Mouse (Mus musculus) heart, adult 2 months (tissue): Measurements from ENCODE around the gene Cfap221. TPM values are rescaled to one million over a fixed set of nuclear protein-coding genes. Genes with fewer than 3 reads are reported as not detected.

ENCODE experiments used
- DNase-seq, 2 experiments: peaks; one replicate each; pipeline ENCODE4 v3.0.0; 2021
- H3K27ac ChIP-seq: fragments of 200-600 bp; 2 replicates; pipeline ENCODE4 v1.8.1; 2022
- H3K27me3 ChIP-seq: fragments of 200-500 bp; 2 replicates; pipeline ENCODE4 v1.6.1; 2012; ENCODE audit warnings: mild to moderate bottlenecking, low read length, inconsistent platforms, mixed read lengths; ENCODE audit not compliant: control insufficient read depth, insufficient read depth
- H3K36me3 ChIP-seq: fragments of 200-500 bp; 2 replicates; pipeline ENCODE4 v1.6.1; 2012; ENCODE audit warnings: low read length, inconsistent platforms; ENCODE audit not compliant: control insufficient read depth, insufficient read depth
- H3K4me1 ChIP-seq: fragments of 200-500 bp; 2 replicates; pipeline ENCODE4 v1.6.1; 2011; ENCODE audit warnings: low read length; ENCODE audit not compliant: control insufficient read depth, insufficient read depth
- H3K4me3 ChIP-seq: fragments of 200-600 bp; 2 replicates; pipeline ENCODE4 v1.8.1; 2022
- H3K79me2 ChIP-seq: fragments of 200-500 bp; replicated peaks from 2 replicates; pipeline ENCODE4 v1.6.1; 2012; ENCODE audit warnings: mild to moderate bottlenecking, inconsistent platforms, low read length, moderate library complexity, mixed read lengths; ENCODE audit not compliant: control insufficient read depth, insufficient read depth
- H3K9ac ChIP-seq: fragments of 200-500 bp; 2 replicates; pipeline ENCODE4 v1.6.1; 2012; ENCODE audit warnings: low read depth, mild to moderate bottlenecking, control low read depth, inconsistent platforms, low read length, mixed read lengths
- CTCF ChIP-seq: fragments of 200-600 bp; IDR thresholded peaks from 2 replicates; pipeline ENCODE4 v1.8.1; 2022; ENCODE audit warnings: antibody characterized with exemption, mild to moderate bottlenecking, moderate library complexity
- EP300 ChIP-seq: fragments of 200-500 bp; IDR thresholded peaks from 2 replicates; pipeline ENCODE4 v1.6.1; 2011; ENCODE audit warnings: low read depth, low read length, control low read depth; ENCODE audit not compliant: insufficient read depth
- POLR2A ChIP-seq: fragments of 200-500 bp; IDR thresholded peaks from 2 replicates; pipeline ENCODE4 v1.6.1; 2011; ENCODE audit warnings: mild to moderate bottlenecking, low read depth, low read length, control low read depth; ENCODE audit not compliant: insufficient read depth
- WGBS: fragments of 180-500 bp; shearing (Covaris S2); methylation state at CpG from one replicate; pipeline ENCODE4 v1.1.7; 2018; 5-methylcytosine and 5-hydroxymethylcytosine counted together
- intact Hi-C: fragments of 180-260 bp; cut with DNase I; formaldehyde crosslinking; loops from one replicate; pipeline ENCODE4 v1.15.1; 2025
- polyA plus RNA-seq: library from polyadenylated mRNA; depleted of rRNA; stranded (reverse); fragments of >200 nt; gene quantifications from 2 replicates; pipeline ENCODE4 v1.2.3, GENCODE M21; 2012; rRNA removed
- total RNA-seq, 2 experiments: library from RNA; stranded (reverse); gene quantifications; 2 replicates each; pipeline ENCODE4 v1.2.3; 2021

Cfap221 gene
- total and polyA plus RNA-seq, 3 experiments: 0.25 TPM; not detected in 2

DNA sequence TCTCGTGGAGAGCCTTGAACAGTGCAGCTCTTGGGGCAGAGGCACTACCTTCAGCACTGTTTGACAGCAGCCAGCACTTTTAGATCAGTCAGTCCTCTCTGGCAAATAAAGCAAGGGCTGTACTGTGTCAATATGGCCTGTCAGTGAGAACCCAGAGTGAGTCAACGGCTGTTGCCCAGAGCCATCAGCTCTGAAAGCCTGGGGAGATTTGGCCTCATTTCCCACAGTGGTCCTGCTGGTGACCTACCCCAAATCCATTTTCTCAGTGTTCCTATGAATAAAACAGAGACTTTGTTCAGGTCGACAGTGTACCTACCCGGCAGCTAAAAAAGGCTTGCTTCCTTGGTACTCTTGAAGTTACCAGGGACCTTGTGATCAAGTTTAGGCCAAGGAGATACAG is 105.2 kb downstream of the Cfap221 start:
- no peak for TF ChIP-seq POLR2A
- no peak for TF ChIP-seq EP300
- no peak for TF ChIP-seq CTCF
- H3K9ac ChIP-seq: no peak overlapping the region
- intact Hi-C loops: no loop called here
- H3K27me3 ChIP-seq: no peaks in the 10 kb centered on the region
- no peak overlapping the region for H3K4me3 ChIP-seq
- no peak overlapping the region for H3K27ac ChIP-seq
- WGBS: 80% methylated on average over 4 of the region's 4 CpGs
- H3K79me2 ChIP-seq: no peaks in the 10 kb centered on the region
- no peaks in the 10 kb centered on the region for H3K36me3 ChIP-seq
- DNase-seq: no peak
- no peaks in the 10 kb centered on the region for H3K4me1 ChIP-seq

DNA sequence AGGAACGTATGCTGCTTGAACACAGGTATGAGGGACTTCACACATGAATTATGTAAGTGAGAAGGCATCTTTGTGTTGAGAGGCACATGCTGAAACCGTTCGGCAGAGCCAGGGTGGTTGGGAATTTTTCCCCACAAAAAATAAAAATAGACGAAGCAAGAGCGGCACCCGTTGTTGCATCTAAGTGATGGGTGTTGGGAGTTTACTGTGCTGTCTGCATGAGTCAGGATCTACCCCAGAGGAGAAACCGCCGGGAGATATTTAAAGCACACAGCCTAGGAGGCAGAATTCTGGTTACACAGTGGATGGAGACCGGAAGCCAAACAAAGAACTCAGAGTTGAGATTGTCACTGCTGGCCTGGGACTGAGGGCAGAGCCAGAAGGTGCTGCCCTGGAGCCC is 105.9 kb downstream of the Cfap221 start:
- intact Hi-C loops: no loop called here
- no peaks in the 10 kb centered on the region for H3K36me3 ChIP-seq
- H3K9ac ChIP-seq: no peak overlapping the region
- 64% methylated on average over 9 of the region's 9 CpGs for WGBS
- no peak for TF ChIP-seq CTCF
- no peak for TF ChIP-seq EP300
- no peak for TF ChIP-seq POLR2A
- no peak overlapping the region for H3K4me3 ChIP-seq
- H3K4me1 ChIP-seq: no peaks in the 10 kb centered on the region
- no peak for DNase-seq
- no peaks in the 10 kb centered on the region for H3K27me3 ChIP-seq
- H3K79me2 ChIP-seq: no peaks in the 10 kb centered on the region
- H3K27ac ChIP-seq: no peak overlapping the region

DNA sequence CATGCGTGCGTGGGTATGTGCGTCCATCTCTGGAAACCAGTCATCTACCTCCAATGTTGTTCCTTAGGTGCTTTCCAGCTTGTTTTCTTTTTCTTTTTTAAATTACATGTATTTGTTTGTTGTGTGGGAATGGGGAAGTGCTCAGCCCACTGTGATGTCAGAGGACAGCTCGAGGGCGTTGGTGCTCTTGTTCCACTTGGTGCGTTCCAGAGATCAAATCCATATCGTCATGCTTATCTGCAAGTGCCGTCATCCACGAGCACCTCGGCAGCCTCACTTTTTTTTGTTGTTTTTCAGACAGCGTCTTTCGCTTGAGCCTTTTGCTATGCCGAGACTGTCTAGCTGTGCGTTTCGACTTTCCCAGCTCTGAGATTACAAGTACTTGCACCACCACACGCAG is 107.7 kb downstream of the Cfap221 start:
- intact Hi-C loops: no loop called here

DNA sequence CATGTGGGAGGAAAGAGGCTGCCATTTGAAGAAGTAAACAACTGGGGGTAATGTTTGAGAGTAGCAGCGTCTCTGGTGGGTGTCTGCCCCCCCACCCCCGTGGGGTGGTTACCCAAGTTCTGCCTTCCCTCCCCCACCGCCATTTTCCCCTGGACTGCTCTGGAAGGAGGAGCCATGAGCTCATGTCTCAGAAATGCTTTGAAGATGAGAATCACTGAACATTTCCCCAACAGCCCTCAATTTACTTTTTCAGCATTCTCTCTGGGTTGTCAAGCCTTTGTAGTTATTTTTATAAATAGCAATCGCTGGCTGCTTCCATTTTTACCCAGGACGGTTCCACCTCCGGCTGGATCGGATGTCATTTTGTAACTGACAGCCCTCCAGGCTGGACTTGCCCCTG is 110.7 kb downstream of the Cfap221 start:
- H3K27ac ChIP-seq: no peak overlapping the region
- no peak for DNase-seq
- no peaks in the 10 kb centered on the region for H3K36me3 ChIP-seq
- peaks cover 2% of the 10 kb centered on the region; the same call in 1 of the 2 replicates for H3K4me1 ChIP-seq
- H3K27me3 ChIP-seq: no peaks in the 10 kb centered on the region
- H3K9ac ChIP-seq: no peak overlapping the region
- 43% methylated on average over 7 of the region's 7 CpGs for WGBS
- intact Hi-C loops: no loop called here
- TF ChIP-seq EP300: no peak
- TF ChIP-seq CTCF: no peak
- TF ChIP-seq POLR2A: no peak
- H3K4me3 ChIP-seq: no peak overlapping the region
- no peaks in the 10 kb centered on the region for H3K79me2 ChIP-seq

More for the DNA sequence above, 107.7 kb downstream of the Cfap221 start:
- Histone ChIP-seq H3K36me3 (no peaks in the 10 kb centered on the region), H3K4me3 (no peak overlapping the region), H3K9ac (no peak overlapping the region), H3K27me3 (no peaks in the 10 kb centered on the region), H3K4me1 (peaks cover 2% of the 10 kb centered on the region; the same call in 1 of the 2 replicates), H3K27ac (no peak overlapping the region), H3K79me2 (no peaks in the 10 kb centered on the region)
- 61% methylated on average over 16 of the region's 16 CpGs for WGBS
- DNase-seq: no peak
- TF ChIP-seq EP300 (no peak), CTCF (no peak), POLR2A (no peak)

DNA sequence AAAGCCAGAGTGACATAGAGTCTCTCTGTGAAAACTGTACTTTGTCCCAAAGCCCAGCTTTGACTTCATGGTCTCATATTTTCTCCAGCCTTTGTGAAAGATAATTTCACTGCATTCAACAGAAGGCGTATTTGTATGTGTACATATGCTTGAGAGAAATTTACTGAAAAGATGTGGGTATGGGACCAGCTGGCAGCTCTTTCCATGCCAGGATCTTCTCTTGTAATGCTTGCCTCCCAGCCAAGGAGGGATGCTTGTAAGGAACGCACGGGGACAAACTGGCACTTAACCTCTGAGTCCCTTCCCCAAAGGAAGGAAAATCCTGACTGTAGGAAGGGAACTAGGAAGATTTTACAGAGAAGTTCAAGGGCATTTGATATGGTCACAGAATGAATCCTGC is 112.8 kb downstream of the Cfap221 start:
- intact Hi-C loops: no loop called here
- Histone ChIP-seq H3K36me3 (no peaks in the 10 kb centered on the region), H3K79me2 (no peaks in the 10 kb centered on the region), H3K4me1 (peaks cover 2% of the 10 kb centered on the region; the same call in 1 of the 2 replicates), H3K27ac (no peak overlapping the region), H3K4me3 (no peak overlapping the region), H3K27me3 (no peaks in the 10 kb centered on the region), H3K9ac (no peak overlapping the region)
- no peak for TF ChIP-seq POLR2A
- 71% methylated on average over 3 of the region's 3 CpGs for WGBS
- no peak for DNase-seq

DNA sequence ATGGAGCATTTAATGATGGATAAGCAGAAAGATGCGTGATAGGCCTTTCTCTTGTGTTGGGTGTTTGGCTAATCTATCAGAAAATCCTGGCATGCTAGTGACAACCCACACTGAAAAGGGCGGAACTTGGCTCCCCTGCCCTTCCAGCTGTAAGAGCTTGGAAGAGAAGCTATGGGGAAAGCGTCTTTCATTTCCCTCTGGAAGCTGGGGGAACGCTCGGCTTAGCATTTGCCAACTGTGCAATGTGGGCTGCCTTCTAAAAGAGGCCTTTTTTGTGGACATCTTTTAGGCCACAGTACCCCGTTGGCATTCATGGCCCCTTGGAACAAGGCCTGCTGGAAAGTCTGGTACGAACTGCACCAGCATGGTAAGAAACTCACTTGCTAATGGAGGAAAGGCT is 118.1 kb downstream of the Cfap221 start:
- no peaks in the 10 kb centered on the region for H3K79me2 ChIP-seq
- intact Hi-C loops: no loop called here
- no peak overlapping the region for H3K4me3 ChIP-seq
- peak in 1 of 2 experiments; percentile 26 for DNase-seq
- no peak overlapping the region for H3K27ac ChIP-seq
- no peak for TF ChIP-seq CTCF
- no peak for TF ChIP-seq EP300
- TF ChIP-seq POLR2A: no peak
- H3K36me3 ChIP-seq: no peaks in the 10 kb centered on the region
- H3K27me3 ChIP-seq: no peaks in the 10 kb centered on the region
- H3K4me1 ChIP-seq: no peaks in the 10 kb centered on the region
- 75% methylated on average over 7 of the region's 7 CpGs for WGBS
- no peak overlapping the region for H3K9ac ChIP-seq

DNA sequence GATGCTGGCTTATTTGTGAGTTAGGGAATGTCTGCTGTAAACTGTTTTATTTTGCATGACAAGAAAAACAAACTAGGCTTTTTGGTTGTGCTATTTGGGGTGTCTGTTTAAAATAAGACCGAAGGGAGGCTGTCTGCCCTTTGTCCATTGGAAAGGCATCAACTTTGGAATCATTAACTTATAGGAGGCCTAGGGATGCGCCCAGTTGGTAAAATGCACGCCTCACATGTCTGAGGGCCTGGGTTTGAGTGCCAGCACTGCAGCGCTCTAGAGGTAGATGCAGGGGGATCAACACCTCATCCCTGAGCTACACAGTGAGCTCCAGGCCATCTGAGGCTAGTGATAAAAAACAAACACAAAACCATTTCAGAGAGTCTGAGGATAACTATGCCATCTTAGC is 119.6 kb downstream of the Cfap221 start:
- no peak for TF ChIP-seq POLR2A
- TF ChIP-seq CTCF: no peak
- no peak for TF ChIP-seq EP300
- no peaks in the 10 kb centered on the region for H3K4me1 ChIP-seq
- no peaks in the 10 kb centered on the region for H3K79me2 ChIP-seq
- 94% methylated on average over 4 of the region's 4 CpGs for WGBS
- no peak overlapping the region for H3K4me3 ChIP-seq
- DNase-seq: no peak
- no peaks in the 10 kb centered on the region for H3K36me3 ChIP-seq
- H3K27me3 ChIP-seq: no peaks in the 10 kb centered on the region
- no peak overlapping the region for H3K27ac ChIP-seq
- intact Hi-C loops: no loop called here
- H3K9ac ChIP-seq: no peak overlapping the region

Other genes starting within 250 kb of the Cfap221 start
- gene Ptpn4, start 159.6 kb downstream of the Cfap221 start, total RNA-seq: 10 to 100 TPM; 29.2 to 33.0 TPM
- 4.8 and 8.1 TPM in 2 replicates for gene Ptpn4, start 159.6 kb downstream of the Cfap221 start, polyA plus RNA-seq
- 10 to 100 TPM in 1 of 2 experiments, 1 to 10 TPM in 1; 9.8 to 10.6 TPM for gene Tmem177, start 84.0 kb downstream of the Cfap221 start, total RNA-seq
- gene Tmem177, start 84.0 kb downstream of the Cfap221 start, polyA plus RNA-seq: 7.5 and 13.3 TPM in 2 replicates
- under 1 TPM in 1 of 2 experiments, not detected in 1; 0.16 TPM for gene Sctr, start 9.7 kb upstream of the Cfap221 start, total RNA-seq
- 0.26 and 0.84 TPM in 2 replicates for gene Sctr, start 9.7 kb upstream of the Cfap221 start, polyA plus RNA-seq
- gene Tmem37, start 76.8 kb upstream of the Cfap221 start, total RNA-seq: 1 to 10 TPM; 5.6 to 7.5 TPM
- 9.0 and 29.3 TPM in 2 replicates for gene Tmem37, start 76.8 kb upstream of the Cfap221 start, polyA plus RNA-seq
- gene Dbi, start 123.8 kb upstream of the Cfap221 start, total RNA-seq: 100 to 1,000 TPM; 251 to 264 TPM
- gene Dbi, start 123.8 kb upstream of the Cfap221 start, polyA plus RNA-seq: 327 and 335 TPM in 2 replicates
- 1 to 10 TPM; 5.2 to 5.8 TPM for gene 3110009E18Rik, start 124.0 kb upstream of the Cfap221 start, total RNA-seq
- 2.5 and 4.8 TPM in 2 replicates for gene 3110009E18Rik, start 124.0 kb upstream of the Cfap221 start, polyA plus RNA-seq